13 mouse cellular contexts compared by ENCODE assay signal in genomic region chr7:78449909-78450592, GRCm38 (mm10).
DNase-seq lines count a peak whose midpoint lies in the region; ATAC-seq and TF ChIP-seq lines count a peak whose summit lies in the region.
"Had no signal": no experiment of that assay in that cellular context is flagged by ENCODE, and none has a peak within 500 bp of the region (broad histone marks: within the 10 kb centered on the region; RNA-seq: fewer than 3 reads in every experiment).

No protein-coding gene starts in this region.

- DNase-seq in forebrain, postnatal 0 days: no peak
- DNase-seq in left cerebral cortex, postnatal 4 days: peak; percentile 52
- no peak for DNase-seq in left cerebral cortex, postnatal 25 days (ENCODE audit: low spot score in 2 of 2)
- DNase-seq in fat pad, adult 2 months (ENCODE audit: extremely low read depth, low read depth, low spot score): peak; percentile 87
- DNase-seq in layer of hippocampus, postnatal 36 days: peak; percentile 45 to 51
- DNase-seq in yolk sac, embryonic 10.5 days (ENCODE audit: low spot score): no peak
- DNase-seq: kidney, adult 11 months; liver had no signal

- H3K36me3 ChIP-seq in forebrain, embryonic 13.5 days (ENCODE audit: poor library complexity, severe bottlenecking): peaks cover 26% of the 10 kb centered on the region
- H3K36me3 ChIP-seq in forebrain, postnatal 0 days (ENCODE audit: insufficient read depth): peaks cover 17% of the 10 kb centered on the region

- no peak for TF ChIP-seq CTCF in forebrain, postnatal 0 days (IDR thresholded peaks at IDR 0.05; ENCODE audit: low read depth)

- H3K9me3 ChIP-seq in forebrain, embryonic 13.5 days (replicated peaks): no peaks in the 10 kb centered on the region
- H3K9me3 ChIP-seq in forebrain, postnatal 0 days (ENCODE audit: low read length): no peaks in the 10 kb centered on the region
- H3K9me3 ChIP-seq: midbrain, embryonic 13.5 days had no signal

- H3K4me2 ChIP-seq in forebrain, embryonic 13.5 days: no peak overlapping the region
- H3K4me2 ChIP-seq in forebrain, postnatal 0 days (ENCODE audit: low read depth): no peak overlapping the region
- H3K4me2 ChIP-seq: midbrain, embryonic 13.5 days had no signal

- H3K9ac ChIP-seq in forebrain, embryonic 13.5 days: no peak overlapping the region
- no peak overlapping the region for H3K9ac ChIP-seq in forebrain, postnatal 0 days
- H3K9ac ChIP-seq: midbrain, embryonic 13.5 days had no signal

- intact Hi-C loops in left cerebral cortex, postnatal 4 days (cut with DNase I): no loop called here
- intact Hi-C loops in left cerebral cortex, postnatal 25 days (cut with DNase I): no loop called here

- 0 out of 2 replicates have a peak, but pooled peaks have one; percentile 21 for ATAC-seq in forebrain, embryonic 13.5 days
- no peak for ATAC-seq in forebrain, postnatal 0 days
- no peak for ATAC-seq in granulocyte monocyte progenitor cell, adult 5-6 weeks (replicated peaks; ENCODE audit: poor library complexity, severe bottlenecking)
- ATAC-seq: lung, postnatal 0 days; midbrain, embryonic 13.5 days; Patski had no signal

- no peaks in the 10 kb centered on the region for H3K4me1 ChIP-seq in forebrain, embryonic 13.5 days
- no peaks in the 10 kb centered on the region for H3K4me1 ChIP-seq in forebrain, postnatal 0 days (ENCODE audit: insufficient read depth)
- H3K4me1 ChIP-seq: midbrain, embryonic 13.5 days had no signal

- no peak overlapping the region for H3K4me3 ChIP-seq in forebrain, embryonic 13.5 days
- no peak overlapping the region for H3K4me3 ChIP-seq in forebrain, postnatal 0 days (ENCODE audit: low read depth, low read length)
- H3K4me3 ChIP-seq: midbrain, embryonic 13.5 days had no signal

- H3K27me3 ChIP-seq in forebrain, embryonic 13.5 days: no peaks in the 10 kb centered on the region
- no peaks in the 10 kb centered on the region for H3K27me3 ChIP-seq in forebrain, postnatal 0 days (ENCODE audit: insufficient read depth, low read length)
- H3K27me3 ChIP-seq: midbrain, embryonic 13.5 days; Patski had no signal

- no peak overlapping the region for H3K27ac ChIP-seq in forebrain, embryonic 13.5 days
- no peak overlapping the region for H3K27ac ChIP-seq in forebrain, postnatal 0 days (ENCODE audit: low read depth, low read length)
- H3K27ac ChIP-seq: midbrain, embryonic 13.5 days had no signal

- WGBS in forebrain, embryonic 13.5 days: 87% methylated on average over 6 of the region's 6 CpGs
- WGBS in forebrain, postnatal 0 days: 41% methylated on average over 6 of the region's 6 CpGs

Comparison
In these comparisons a context has a peak if more than half of its experiments do, and no peak if none do; other contexts are left out.
1. DNase-seq: peak in left cerebral cortex, postnatal 4 days (single experiment), fat pad, adult 2 months (single experiment) and layer of hippocampus, postnatal 36 days (2 of 2); none in forebrain, postnatal 0 days (single experiment), left cerebral cortex, postnatal 25 days (0 of 2) and yolk sac, embryonic 10.5 days (single experiment).